Mouse (Mus musculus) layer of hippocampus, adult 9-10 months (tissue): Measurements from ENCODE around the gene Rnase11.

Experiments used
- DNase-seq: peaks from one replicate; pipeline ENCODE4 v3.0.0; 2022; ENCODE audit warnings: low spot score

The Rnase11 gene

DNA sequence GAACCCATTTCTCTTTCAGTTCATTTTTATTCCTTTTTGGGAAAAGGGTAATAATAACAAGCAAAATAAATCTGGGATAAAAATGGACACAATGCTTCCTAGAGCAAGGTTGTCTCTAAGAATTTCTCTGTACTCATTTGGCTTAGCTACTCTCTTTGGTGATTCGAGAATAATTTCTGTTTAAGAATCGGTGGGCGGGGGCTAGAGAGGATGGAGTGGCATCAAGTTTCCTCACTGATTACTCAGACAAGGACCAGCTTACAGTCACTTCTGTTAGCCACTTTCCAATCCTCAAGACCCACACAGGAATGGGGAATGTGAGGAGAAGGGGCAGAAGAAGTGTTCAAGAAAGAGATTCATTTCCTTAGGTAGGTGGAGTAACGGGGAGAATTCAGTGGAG is 41.2 kb downstream of the Rnase11 start:
- no peak for DNase-seq

DNA sequence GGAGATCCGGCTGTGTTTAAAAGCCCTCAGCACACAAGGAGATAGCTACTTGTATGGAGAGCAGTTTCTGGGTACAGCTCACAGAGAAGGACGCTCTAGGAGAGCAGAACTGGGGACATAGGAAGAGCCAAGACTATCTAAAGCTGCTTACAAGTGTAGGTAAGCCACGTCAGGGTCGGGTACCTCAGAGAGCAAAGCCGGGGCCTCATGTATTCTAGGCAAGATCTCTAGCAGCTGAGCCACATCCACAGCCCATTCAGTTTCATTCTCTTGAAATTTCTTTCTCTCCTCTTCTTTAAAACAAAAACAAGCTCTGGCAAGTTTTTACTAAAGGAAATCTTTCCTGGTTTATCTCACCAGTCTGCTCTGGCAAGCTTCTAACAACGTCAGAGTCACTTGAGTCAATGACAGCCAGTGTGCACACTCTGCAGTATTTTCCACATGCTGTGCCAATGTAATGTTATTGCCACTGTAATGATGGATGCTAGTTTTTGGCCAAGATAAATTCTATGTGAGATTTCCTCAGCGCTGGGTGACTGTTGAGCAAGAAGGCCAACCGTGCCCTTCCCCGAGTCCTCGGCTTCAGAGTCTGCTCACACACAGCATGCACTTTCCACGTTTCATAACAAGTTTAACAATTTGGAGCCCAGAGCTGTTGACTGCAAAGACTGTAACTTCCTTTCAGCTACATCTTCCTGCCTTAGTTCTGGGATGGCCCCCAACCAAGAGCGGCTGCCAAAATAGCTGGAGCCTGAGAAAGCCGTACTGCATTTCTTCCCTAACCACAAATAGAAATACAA is 41.8 kb downstream of the Rnase11 start:
- no peak for DNase-seq

DNA sequence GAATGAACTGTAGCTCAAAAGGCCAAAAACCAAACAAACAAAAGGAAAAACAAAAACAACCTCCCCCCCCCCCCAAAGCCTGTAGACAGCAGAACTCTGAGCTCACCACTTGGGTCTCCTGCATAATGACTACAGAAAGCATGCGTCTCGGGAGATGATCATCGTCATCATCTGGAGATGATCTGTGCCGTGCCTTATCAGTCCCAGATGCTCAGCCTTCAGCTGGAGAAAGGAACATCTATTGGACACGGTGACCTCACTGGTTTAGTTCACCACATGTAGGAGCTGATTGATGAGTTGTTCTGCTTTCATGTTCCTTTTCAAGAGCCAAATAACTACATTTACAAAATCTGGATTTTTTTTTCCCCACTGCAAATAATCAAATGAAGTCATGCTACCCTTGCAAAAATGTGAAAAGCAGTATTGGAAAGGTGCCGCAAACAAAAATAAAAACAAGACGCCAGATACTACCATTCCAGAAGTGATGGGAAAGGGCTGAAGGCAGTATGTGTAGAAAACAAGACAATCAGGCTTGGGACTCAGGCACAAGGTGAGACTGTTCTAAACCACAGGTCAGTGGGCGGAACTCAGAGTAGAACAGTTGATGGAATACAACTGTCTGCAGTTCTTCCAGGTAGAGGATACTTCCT is 42.7 kb downstream of the Rnase11 start, which contains the start of gene Rnase10:
Gene Rnase10 (plus strand): TSS at position 600 of the 650 bp plus-strand sequence.
- no peak for DNase-seq
